Mouse (Mus musculus) liver, postnatal 0 days (tissue): ENCODE measurements at regions not wholly inside any gene's neighbourhood (a gene's known extent, or its start where the extent isn't known, plus 50 kb on each side); places are given as distances from the start of the nearest gene placed in this dataset.

ENCODE experiments used
- ATAC-seq: fragments of 200-750 bp; cut with Nextera tagmentation; 2 replicates; pipeline ENCODE4 v1.8.0; 2017; ENCODE audit warnings: mild to moderate bottlenecking, moderate library complexity
- DNase-seq: peaks from one replicate; pipeline ENCODE4 v3.0.0-alpha.2; 2016
- H3K27ac ChIP-seq: fragments of 300-500 bp; sonication (generic); 2 replicates; pipeline ENCODE4 v1.5.1; 2014; ENCODE audit warnings: antibody characterized with exemption, moderate library complexity, mild to moderate bottlenecking, low read depth
- H3K27me3 ChIP-seq: fragments of 300-500 bp; sonication (generic); 2 replicates; pipeline ENCODE4 v1.6.1; 2014; ENCODE audit warnings: low read length, control low read depth, mixed read lengths; ENCODE audit not compliant: insufficient read depth
- H3K36me3 ChIP-seq: fragments of 300-500 bp; sonication (generic); replicated peaks from 2 replicates; pipeline ENCODE4 v1.6.1; 2014; ENCODE audit warnings: mild to moderate bottlenecking, control low read depth, low read length, moderate library complexity, mixed read lengths; ENCODE audit not compliant: insufficient read depth
- H3K4me1 ChIP-seq: fragments of 300-500 bp; sonication (generic); 2 replicates; pipeline ENCODE4 v1.6.1; 2014; ENCODE audit warnings: antibody characterized with exemption, mild to moderate bottlenecking, control low read depth; ENCODE audit not compliant: insufficient read depth
- H3K4me2 ChIP-seq: fragments of 300-500 bp; sonication (generic); 2 replicates; pipeline ENCODE4 v1.6.1; 2014; ENCODE audit warnings: low read depth, mild to moderate bottlenecking, low read length, moderate library complexity, mixed read lengths
- H3K4me3 ChIP-seq: fragments of 300-500 bp; sonication (generic); 2 replicates; pipeline ENCODE4 v1.5.1; 2014; ENCODE audit warnings: low read depth, low read length
- H3K9ac ChIP-seq: fragments of 300-500 bp; sonication (generic); replicated peaks from 2 replicates; pipeline ENCODE4 v1.6.1; 2014; ENCODE audit warnings: mild to moderate bottlenecking, moderate library complexity
- H3K9me3 ChIP-seq: fragments of 300-500 bp; sonication (generic); 2 replicates; pipeline ENCODE4 v1.6.1; 2016; ENCODE audit warnings: mild to moderate bottlenecking, control low read depth, low read length, mixed read lengths
- CTCF ChIP-seq: sonication (generic); IDR thresholded peaks from 2 replicates; pipeline ENCODE4 v1.5.1; 2016; ENCODE audit warnings: antibody characterized with exemption, low read depth
- EP300 ChIP-seq: IDR thresholded peaks from 2 replicates; pipeline ENCODE4 v1.6.1; 2016; ENCODE audit warnings: antibody characterized with exemption, low read depth, mild to moderate bottlenecking
- WGBS: fragments of 180-500 bp; shearing (Covaris S2); extraction: QIAGEN DNeasy Blood & Tissue Kit; methylation state at CpG from one replicate; pipeline ENCODE4 v1.1.7; 2014; ENCODE audit not compliant: insufficient replicate concordance; 5-methylcytosine and 5-hydroxymethylcytosine counted together

DNA sequence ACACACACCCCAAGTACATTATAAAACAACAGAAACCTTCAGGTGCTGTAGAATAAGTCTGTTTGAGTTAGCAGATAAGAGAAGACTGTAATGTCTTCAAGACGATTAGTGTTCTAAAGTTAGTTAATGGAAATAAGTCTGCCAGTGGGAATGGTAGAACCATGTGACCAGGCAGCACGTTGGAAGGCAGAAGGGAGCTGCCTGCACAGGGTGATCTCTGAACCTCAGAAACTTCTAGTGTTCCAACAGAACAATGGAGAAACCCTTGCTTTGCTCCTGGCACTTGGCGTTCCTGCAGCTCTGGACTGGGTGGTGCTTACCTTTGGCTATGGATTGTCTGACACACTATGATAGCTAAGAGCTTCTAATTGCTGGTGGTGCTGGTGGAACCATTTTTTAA, 82.0 kb upstream of the Map3k1 start:
- H3K9ac ChIP-seq = no peak overlapping the region
- ATAC-seq (no peak), DNase-seq (no peak)
- 65% methylated on average over 3 of the region's 3 CpGs for WGBS
- H3K9me3 ChIP-seq = no peaks in the 10 kb centered on the region
- no peak for TF ChIP-seq EP300
- TF ChIP-seq CTCF = no peak
- H3K27me3 ChIP-seq = no peaks in the 10 kb centered on the region
- peaks cover 14% of the 10 kb centered on the region for H3K4me1 ChIP-seq
- no peaks in the 10 kb centered on the region for H3K36me3 ChIP-seq
- H3K27ac ChIP-seq = no peak overlapping the region
- H3K4me3 ChIP-seq = no peak overlapping the region
- no peak overlapping the region for H3K4me2 ChIP-seq

DNA sequence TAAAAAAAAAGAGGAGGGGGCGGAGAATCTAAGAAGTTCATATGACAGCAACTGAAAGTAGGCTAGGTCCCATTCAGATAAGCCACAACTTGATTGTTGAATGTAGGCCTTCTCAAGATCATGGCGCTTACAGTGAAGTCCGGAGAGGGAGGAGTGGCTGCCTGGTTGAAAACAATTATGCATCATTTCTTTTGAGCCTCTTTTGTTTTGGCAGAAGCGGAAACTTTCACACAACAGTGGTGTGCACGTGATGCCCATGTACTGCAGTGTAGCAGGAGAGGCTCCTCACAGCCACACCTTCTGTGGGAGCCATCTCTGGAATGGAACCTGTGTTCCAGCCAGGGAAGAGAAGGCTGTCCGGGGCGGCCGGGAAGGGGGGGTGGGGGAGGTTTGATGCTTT, 83.3 kb upstream of the Map3k1 start:
- H3K4me3 ChIP-seq = no peak overlapping the region
- DNase-seq (no peak), ATAC-seq (no peak)
- H3K27me3 ChIP-seq = no peaks in the 10 kb centered on the region
- 88% methylated on average over 8 of the region's 8 CpGs for WGBS
- H3K9me3 ChIP-seq = no peaks in the 10 kb centered on the region
- TF ChIP-seq EP300 = no peak
- no peak for TF ChIP-seq CTCF
- no peak overlapping the region for H3K9ac ChIP-seq
- peaks cover 21% of the 10 kb centered on the region for H3K4me1 ChIP-seq
- H3K36me3 ChIP-seq = no peaks in the 10 kb centered on the region
- no peak overlapping the region for H3K4me2 ChIP-seq
- no peak overlapping the region for H3K27ac ChIP-seq

GRCm38 (mm10) chr13:111893221-111893713, 84.5 kb upstream of the Map3k1 start:
- H3K27ac ChIP-seq = no peak overlapping the region
- no peak for ATAC-seq
- 24% methylated on average over 14 of the region's 14 CpGs for WGBS
- TF ChIP-seq EP300 (no peak), CTCF (no peak)
- no peaks in the 10 kb centered on the region for H3K36me3 ChIP-seq
- H3K9ac ChIP-seq = no peak overlapping the region
- H3K27me3 ChIP-seq = no peaks in the 10 kb centered on the region
- no peak overlapping the region for H3K4me3 ChIP-seq
- peaks cover 21% of the 10 kb centered on the region for H3K4me1 ChIP-seq
- peak overlapping the region; percentile 50; the same call in 1 of the 2 replicates for H3K4me2 ChIP-seq
- DNase-seq = no peak
- H3K9me3 ChIP-seq = no peaks in the 10 kb centered on the region

DNA sequence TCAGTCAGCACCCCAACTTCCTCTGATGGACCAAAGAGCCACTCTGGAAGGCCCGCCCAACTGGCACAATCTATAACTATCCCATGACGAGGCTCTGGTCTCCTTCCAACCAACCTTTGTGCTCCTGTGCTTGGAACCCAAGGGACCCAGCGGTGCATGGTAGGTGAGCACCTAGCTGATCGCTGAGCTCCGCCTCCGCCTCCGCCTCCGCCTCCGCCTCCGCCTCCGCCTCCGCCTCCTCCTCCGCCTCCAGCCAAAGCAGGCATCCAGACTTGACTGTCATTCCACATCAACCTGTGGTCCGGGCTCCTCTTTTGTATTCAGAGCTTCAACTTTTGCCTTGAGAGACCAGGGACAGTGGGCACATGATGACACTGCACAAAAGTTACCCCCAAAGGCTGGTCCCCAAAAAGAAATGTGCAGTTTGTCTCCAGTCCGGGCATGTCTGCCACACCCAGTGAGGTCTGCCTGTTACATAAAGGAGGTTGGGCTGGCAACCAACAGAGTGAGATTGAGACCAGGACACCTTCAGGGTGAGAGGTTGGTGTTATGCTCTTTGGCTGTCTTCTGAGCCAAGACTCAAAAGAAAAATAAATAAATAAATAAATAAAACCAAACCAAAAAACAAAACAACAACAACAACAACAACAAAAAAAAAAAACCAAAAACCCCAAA, 86.1 kb upstream of the Map3k1 start:
- peak; percentile 92 for ATAC-seq
- peaks cover 21% of the 10 kb centered on the region for H3K4me1 ChIP-seq
- H3K27me3 ChIP-seq = no peaks in the 10 kb centered on the region
- H3K36me3 ChIP-seq = no peaks in the 10 kb centered on the region
- H3K4me3 ChIP-seq = peak overlapping the region; percentile 6
- no peaks in the 10 kb centered on the region for H3K9me3 ChIP-seq
- no peak for TF ChIP-seq EP300
- 0 out of 2 replicates have a peak overlapping the region, but pooled peaks have one; percentile 1 for H3K27ac ChIP-seq
- DNase-seq = peak; percentile 73
- 57% methylated on average over 15 of the region's 15 CpGs for WGBS
- peak overlapping the region; percentile 56 for H3K4me2 ChIP-seq
- H3K9ac ChIP-seq = 0 out of 2 replicates have a peak overlapping the region, but pooled peaks have one; percentile 9

GRCm38 (mm10) chr13:111896279-111896678, 87.5 kb upstream of the Map3k1 start:
- ATAC-seq = no peak
- no peak for TF ChIP-seq CTCF
- Histone ChIP-seq H3K9me3 (no peaks in the 10 kb centered on the region), H3K4me3 (no peak overlapping the region), H3K27ac (0 out of 2 replicates have a peak overlapping the region, but pooled peaks have one; percentile 12), H3K4me1 (peaks cover 21% of the 10 kb centered on the region), H3K27me3 (no peaks in the 10 kb centered on the region), H3K9ac (no peak overlapping the region), H3K36me3 (no peaks in the 10 kb centered on the region), H3K4me2 (no peak overlapping the region)
- no peak for DNase-seq
- 38% methylated on average over 2 of the region's 2 CpGs for WGBS

- Histone ChIP-seq H3K9me3 (no peaks in the 10 kb centered on the region), H3K4me2 (no peak overlapping the region), H3K4me3 (no peak overlapping the region), H3K27me3 (no peaks in the 10 kb centered on the region), H3K36me3 (no peaks in the 10 kb centered on the region), H3K4me1 (peaks cover 11% of the 10 kb centered on the region), H3K27ac (no peak overlapping the region; the same call in 1 of the 2 replicates), H3K9ac (no peak overlapping the region)
- ATAC-seq (no peak), DNase-seq (no peak)
- TF ChIP-seq EP300 (no peak), CTCF (no peak)
- WGBS = 87% methylated on average over 2 of the region's 2 CpGs
Measured at GRCm38 (mm10) chr13:111903361-111903760, 94.6 kb upstream of the Map3k1 start.
